Mouse (Mus musculus) adipocyte (in vitro differentiated cells): ENCODE measurements around the gene Gltp.

Source experiments
- DNase-seq: peaks from one replicate; pipeline ENCODE4 v3.0.0-alpha.2; 2016; ENCODE audit warnings: low spot score

Gltp gene

DNA sequence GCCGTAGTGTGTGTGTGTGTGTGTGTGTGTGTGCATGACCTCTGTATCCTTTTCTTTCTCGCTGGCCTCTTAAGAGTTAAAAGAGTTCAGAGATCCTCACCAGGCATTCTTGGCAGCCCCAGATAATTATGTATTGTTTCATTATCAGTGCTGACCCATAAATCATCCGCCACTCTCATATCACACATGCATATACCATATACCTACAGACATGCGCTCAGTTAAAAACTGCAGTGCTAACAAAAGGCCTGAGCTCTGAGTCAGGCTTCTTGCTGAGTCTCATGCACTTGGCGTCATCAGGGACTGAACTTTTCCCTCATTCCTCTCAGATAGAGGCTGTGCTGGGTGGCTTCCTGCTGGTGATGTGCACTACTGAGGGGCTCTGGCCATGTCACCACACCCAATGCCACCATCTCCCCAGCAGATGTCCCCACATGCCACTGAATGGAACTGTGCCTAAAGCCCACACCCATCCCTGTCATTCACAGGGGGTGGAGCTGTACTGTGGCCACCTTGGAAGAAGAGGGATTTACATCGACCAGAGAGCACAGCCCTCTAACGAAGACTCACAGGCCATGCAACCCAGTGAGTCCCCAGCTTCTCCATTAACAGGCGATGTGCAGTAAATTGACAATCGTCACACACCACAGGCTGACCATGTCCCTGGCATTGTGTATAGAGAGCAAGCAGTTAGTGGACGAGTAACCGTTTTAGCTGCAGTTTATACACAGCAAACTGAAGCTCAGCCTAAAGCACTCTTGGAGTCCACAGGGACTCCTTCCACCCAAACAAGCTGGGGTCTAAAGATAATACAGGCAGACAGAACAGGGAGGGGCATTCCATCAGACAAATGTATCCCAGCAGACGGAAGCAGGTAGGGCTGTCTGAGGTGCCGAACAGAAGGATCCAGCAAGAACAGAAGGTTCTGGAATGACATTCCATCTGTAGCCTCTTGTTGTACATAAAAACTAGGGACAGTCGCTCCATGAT is 11.9 kb upstream of the Gltp start:
- peak; percentile 72 for DNase-seq

DNA sequence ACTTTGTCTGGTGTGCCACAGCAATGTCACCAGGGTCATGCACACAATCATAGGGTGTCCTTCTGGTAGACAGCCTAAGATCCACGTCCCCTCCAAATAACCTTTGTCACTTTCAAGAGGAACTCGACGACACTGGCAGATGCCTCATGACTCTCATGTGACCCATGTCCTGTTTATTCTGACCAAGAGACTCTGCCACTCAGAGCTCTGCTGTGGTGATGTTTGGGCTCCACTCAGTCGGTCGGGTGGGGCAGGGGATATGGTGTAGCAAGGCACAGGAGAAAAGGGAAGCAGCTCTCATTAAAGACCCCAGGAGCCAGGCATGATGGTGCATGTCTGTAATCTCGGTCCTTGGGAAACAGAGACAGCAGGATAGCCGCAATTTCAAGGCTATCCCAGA is 8.2 kb upstream of the Gltp start:
- peak; percentile 31 for DNase-seq

DNA sequence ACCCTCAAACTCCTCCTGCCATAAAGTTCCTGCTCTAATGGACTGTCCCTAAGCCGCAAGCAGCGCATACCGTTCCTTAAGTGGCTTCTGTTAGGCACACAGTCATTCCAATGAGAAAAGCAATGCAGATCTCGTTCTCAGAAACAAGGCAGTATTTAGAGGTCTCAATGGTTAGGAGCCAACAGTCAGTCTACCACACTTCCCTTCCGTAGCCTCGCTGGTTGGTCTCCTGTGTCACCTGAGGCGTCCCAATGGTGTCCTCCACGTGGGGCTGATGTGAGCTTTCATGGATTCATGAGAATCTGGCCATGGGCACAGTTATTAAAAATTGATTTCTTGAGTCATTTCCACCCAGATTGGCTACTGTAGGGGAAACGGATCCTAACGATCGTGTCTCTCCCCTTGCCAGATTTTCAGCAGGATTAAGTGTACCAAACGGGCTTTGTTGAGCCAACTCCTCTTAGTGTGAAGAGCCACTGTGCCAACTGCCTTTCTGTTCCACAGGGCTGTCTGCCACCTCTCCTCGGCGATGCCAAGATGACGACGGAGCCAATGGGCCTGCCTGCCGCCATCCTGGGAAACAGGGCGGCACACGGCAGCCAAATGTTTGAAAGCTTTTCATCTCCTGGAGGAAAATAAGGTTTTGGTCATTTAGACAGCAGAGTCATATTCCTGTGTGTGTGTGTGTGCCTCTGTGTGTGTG is 7.4 kb upstream of the Gltp start:
- DNase-seq = peak; percentile 78

DNA sequence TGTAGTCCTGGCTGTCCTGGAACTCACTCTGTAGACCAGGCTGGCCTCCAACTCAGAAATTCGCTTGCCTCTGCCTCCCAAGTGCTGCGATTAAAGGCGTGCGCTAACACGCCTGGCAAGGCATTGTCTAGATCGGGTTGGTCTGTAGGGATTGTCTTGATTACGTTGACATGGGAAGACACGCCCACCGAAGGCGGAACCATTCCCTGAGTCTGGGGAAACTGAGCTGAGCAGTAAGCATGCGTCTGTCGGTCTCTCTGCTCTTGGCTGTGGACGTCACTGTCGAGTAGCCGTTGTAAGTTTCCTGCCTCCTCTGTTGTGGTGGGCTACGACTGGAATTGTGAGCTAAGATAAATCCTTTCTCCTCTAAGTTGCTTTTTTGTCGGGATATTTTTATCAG is 6.2 kb upstream of the Gltp start:
- no peak for DNase-seq

DNA sequence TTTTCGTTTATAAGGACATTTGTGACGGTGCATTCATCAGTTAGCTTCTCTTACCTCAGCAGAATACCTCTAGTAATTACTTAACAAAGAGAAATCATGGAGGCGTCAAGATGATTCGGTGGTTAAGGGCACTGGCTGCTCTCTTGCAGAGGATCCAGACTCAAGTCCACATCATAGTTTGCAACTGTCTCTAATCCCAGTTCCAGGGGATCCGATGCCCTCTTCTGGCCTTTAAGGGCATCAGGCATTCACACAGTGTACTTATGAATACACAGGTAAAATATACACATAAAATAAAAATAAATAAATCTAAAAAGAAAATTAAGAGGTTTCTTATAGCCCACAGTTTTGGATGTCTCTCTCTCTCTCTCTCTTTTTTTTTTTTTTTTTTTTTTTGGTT is 5.0 kb upstream of the Gltp start:
- DNase-seq = no peak

DNA sequence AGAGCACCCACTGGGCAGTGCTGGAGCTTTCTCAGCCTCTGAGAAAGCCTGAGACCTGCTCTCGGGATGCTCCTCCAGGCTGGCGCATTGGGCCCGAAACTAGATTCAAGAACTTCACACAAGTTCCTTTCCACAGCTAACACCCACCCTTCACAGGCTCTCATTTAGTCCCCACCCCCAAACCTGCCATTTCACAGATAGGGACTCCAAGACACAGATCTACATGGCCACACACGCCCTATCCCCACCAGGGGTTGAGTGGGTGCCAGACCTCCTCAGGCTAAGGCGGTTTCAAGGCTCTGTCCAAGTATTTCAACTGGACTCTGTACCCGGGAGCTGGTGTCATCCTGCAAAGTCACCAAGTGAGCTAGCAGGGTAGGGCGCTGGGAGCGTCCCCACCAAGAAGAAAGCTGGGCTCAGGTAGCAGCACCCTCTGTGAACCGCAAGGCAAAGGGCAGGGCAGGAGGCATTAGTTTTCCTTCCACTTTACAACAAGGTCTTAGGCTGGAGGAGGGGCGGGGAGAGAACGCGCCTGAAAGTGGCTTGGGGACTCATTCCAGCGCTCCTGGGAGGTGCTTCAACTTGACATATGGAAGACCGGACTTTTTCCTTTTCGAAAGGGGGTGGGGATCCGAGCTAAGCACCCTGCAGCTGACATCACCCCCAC is 951 bp downstream of the Gltp start:
- DNase-seq = peak; percentile 33

DNA sequence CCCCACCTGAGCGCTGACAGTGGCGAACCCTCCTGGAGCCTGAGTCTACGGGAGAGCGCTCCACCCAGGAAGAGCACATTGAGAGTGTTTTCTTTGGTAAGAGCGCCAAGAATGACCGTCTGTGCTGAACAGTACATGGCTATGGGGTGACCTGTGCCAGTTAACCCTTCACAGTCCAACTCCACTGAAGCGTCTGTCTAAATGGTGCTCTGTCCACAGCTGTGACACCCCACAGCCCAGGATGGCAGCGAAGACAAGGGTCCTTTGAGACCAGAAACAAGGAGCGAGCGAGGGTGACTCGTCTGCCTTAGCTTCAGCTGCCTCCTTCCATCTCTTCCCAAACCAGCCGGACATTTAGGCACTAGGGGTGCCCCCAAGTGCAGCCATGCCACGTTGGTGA is 2.1 kb downstream of the Gltp start:
- DNase-seq = no peak

DNA sequence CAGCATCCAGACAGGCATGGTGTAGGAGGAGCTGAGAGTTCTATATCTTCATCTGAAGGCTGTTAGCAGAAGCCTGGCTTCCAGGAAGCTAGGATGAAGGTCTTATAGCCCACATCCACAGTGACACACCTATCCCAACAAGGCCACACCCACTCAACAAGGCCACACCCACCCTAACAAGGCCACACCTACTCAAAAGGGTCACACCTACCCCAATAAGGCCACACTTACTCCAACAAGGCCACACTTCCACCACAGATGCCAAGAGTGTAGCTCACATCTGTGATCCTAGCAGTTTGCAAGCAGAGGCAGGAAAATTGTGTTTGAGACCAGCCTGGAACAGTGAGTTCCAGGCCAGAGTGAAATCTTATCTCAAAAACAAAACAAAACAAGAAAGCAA is 2.9 kb downstream of the Gltp start:
- peak; percentile 51 for DNase-seq

DNA sequence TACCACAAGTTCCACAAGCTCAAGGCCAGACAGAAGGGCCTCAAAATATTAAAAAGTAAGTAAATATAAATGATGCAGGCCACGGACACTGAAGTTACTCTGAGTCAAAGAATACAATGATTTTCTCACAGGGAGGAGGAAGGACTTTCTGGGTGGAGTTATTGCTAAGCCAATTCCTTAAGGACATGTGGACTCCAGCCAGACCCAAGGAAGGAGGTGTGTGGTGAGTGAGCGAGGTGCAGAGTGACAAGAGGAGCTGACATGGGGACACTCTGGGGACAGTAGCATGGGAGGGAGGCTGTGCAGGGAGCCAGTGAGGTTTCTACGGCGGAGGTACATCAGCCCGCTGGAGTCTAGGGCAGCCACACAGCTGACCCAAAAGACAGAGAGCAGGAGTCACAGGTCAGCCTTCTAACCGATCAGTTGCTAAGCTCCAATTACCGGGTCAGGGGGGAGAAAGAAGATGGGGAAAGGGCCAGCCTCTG is 4.0 kb downstream of the Gltp start:
- DNase-seq = peak; percentile 55

DNA sequence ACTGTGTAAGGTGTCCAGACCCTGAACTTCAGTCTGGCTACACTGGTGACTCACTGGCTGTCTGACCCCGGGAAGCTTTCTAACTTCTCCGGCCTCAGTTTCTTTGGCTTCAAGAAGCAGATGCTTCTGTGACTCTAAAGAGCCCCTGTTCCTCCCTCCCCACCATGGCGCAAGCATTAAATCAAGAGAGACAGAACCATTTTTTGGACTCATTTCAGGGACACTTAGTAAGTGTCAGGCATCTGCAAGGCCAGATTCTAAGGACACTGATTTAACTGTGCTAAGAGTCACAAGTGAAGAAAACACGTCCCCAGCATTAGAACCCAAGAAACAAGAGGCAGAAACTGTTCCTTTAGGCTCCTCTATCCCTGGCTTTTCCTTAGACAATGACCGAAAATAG is 4.8 kb downstream of the Gltp start:
- peak; percentile 67 for DNase-seq

DNA sequence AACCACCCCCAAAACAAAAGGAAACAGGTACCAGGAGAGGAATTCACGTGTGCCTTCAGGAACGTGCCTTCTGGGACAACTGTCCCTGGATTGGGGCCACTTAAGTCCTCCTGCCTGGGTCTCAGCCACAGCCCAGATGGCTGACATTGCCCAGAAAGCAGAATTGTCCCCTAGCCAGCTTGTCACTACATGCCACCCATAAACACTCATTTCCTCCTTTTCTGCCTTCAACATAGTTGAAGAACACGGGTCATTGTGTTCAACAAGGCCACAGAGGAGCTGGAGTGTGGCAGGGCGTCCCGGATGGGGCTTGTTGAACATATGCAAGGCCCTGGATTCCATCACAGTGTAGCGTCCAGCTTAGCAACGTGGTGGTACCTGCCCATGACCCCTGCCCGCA is 9.1 kb downstream of the Gltp start:
- no peak for DNase-seq

DNA sequence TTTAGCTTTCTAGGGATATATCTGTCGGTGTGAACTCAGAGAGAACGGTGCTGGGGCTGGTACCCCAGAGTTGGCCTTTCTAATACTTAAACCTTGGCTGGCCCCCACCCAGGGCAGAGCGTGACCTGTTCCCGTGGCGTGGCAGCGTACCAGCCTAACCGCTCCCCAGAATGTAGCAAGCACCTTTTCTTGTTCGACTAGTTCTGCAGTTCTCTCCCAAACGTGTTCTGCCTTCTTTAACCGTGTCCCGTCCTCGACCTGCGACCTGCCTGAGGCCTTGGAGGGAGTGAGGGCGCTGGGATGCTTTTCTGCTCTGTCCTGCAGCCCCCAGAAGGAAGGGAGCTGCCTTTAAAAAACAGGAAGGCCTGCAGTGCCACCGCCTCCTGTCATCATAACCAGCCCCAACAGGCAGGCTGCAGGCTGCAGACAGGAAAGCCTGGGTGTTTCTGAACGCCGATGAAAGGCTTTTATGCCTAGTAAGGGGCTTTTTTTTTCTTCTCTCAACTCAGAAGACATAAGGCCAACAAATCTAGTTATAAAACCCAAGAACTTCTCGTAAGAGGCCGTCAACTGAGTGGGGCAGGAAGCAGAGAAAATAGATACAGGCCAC is 10.0 kb downstream of the Gltp start:
- DNase-seq = no peak

DNA sequence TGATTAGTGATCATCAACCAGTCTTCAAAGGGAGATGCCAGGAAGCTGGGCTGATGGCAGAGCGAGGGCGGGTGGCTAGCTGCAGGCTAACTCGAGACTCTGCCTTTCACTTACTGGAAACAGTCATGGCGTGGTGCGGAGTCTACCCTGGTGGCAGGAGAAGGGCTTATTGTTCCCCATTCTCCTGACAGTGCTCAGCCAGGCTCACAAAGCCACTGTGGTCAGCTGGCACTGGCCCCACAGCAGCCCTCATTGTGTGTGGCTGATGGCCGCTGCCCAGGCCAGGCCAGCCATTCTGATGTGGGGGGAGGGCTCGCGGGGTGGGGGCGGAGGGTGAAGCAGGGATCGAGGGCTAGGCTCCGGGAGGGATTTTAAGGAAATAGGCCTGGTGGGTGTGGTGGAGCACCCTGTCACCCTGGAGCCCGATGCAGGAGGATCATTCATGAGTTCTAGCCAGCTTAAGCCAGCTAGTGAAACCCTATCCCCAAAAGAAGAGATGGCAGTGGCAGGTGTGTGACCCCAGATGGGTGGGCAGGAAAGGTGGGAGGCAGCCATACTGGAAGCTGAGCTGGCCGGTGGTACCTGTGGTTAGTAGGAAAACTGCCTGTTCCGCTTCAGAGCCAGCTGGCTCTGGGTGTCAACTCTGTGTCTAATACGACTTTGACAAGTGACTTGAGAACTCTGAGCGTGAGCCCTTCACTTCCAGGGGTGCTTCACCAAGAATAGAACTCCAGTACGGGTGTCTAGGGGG is 10.8 kb downstream of the Gltp start:
- DNase-seq = no peak

DNA sequence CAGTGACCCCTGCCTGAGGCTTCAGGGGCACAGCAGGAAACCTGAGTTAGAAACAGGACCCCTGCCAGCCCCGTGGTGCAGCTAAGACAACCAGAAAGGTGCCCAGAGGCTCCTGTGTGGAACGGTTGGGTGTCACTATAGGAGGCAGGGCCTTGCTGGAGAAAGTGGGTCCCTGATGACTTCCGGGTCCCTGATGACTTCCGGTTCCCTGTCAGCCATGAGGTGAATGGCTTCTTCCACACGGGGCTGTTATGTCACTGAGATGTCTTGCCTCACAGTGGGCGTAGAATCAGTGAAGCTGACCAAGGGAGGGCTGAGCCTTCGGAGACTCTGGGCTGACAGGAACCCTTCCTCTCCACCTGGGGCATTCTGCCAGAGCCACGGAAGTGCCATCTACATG is 16.2 kb downstream of the Gltp start:
- DNase-seq = no peak

DNA sequence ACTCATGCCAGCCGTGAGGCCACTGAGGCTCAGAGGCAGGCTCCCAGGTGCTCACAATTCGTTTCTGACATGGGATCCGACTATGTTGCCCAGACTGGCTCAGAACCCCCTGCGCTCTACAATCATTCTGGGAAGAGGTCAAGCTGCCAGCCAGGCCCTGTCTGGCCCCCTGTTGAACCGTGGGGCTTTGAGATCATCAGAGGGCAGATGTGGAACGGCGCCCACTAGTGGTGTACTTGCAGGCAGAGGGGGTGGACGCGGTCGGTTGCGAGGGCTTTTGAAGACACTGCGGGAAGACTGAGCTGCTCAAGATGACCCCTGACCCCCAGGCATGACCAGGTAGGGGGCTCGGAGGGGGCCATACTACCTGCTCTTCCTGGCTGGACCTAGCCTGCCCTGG is 17.7 kb downstream of the Gltp start:
- DNase-seq = no peak

DNA sequence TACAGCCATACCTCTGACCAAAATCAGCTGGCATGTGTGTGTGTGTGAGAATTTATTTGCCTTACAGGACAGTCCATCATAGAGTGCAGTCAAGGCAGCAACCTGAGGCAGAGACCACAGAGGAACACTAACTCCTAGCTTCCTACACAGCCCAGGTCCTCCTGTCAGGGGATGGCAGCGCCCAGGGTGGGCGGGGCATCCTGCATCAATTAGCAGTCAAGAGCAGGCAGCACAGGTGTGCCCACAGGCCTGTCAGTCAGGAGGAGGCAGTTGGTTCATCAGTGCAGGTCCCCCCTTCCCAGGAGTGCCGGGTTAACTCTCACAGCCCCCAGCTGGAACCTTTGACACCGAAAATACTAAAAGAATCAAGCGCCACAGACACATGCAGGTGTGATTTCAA is 21.8 kb downstream of the Gltp start:
- no peak for DNase-seq

DNA sequence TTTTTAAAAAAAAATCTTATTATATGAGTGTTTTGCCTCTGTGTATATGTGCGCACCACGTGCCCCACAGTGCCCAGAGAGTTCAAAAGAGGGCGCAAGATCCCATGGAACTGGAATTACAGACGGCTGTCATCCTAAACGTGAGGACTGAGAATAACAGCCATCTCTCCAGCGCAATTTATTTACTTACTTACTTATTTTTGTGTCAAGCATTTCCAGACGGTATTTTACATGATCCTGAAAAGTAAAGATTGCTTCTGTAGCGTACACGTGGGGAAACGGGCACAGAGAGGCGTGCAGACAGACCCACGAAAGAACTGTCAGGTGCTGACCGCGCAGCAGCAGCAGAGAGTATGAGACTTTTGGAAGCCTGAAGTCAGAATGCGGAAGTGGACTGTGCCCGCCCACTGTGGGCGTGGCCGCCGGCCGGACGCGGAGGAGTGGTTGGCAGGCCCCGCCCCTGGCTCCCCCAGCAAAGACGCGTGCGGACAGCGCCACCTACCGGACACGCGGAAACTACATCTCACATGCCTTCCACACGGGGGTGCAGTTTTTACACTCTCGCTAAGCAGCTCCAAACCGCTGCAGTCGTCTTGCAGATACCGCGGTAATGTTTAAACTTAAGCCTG is 23.4 kb downstream of the Gltp start:
- DNase-seq = peak; percentile 99

DNA sequence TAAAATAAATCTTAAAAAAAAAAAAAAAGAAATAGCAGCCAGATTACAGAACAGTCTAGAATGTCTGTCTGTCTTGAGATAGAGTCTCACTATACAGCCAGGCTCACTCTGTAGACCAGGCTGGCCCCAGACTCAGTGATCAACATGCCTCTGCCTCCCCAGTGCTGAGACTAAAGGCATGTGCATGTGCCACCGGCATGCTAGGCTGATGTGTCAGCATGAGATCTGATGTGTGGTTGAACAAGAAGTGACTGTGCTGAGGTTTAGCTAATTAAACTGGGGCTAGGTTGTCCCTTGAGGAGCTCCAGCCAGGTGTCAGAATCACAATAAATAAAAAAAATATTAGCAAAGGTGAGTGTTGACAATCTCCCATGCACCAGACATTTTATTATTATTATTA is 24.1 kb downstream of the Gltp start:
- no peak for DNase-seq

DNA sequence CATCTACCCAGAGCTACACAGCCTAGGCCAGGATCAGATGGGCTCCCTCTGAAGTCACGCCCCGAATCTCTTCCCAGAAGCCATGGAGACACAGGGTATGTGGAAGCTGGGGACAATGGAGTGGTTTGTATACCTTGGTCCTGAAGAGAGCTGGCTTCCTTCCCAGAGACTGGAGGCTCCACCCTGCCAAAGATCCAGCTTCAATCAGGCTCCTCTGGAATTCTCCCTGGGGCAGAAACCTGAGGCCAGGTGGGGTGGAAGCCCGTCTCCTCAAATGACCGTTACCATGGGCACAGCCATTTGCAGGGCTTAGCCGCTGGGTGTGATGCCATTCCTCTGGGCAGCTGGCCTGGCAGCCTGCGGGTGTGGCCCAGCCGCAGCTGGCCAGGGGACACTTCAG is 26.0 kb downstream of the Gltp start:
- no peak for DNase-seq

DNA sequence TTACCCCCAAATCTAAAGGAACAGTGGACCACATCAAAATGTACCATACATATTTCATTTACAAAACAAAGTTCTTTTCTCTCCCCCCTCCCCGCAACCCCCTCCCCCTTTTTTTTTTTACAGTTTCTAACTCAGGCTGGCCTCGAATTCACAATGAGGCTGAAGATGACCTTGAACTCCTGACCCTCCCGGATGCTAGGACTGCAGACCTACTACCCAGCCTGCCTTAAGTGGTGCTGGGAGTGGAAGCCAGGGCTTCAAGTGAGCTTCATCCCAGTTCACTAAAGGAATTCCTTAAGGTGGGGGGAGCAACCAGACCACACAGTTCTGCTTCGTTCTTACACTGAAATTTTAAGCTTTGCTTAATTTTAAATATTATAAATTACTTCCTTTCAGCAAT is 26.6 kb downstream of the Gltp start:
- no peak for DNase-seq

DNA sequence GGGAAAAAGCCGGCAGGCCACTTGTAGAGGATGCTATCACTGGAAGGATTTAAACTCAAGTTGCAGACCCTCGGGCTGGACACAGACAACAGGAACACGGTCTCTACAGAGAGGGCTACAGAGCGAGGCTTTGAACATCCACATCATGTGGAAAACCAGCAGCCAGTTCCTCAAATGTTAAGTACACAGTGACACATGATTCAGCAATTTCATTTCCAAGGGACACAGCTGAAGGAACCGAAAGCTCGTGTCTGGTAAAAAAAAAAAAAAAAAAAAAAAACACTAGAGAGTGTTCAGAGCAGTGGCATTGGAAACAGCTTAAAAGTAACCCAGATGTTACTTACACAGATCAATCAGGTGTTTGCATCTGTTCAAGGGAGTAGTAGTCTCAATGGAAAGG is 29.8 kb downstream of the Gltp start:
- DNase-seq = no peak
